Mouse (Mus musculus) liver, embryonic 18 days (tissue): Measurements from ENCODE around the gene Krtap7-1. TPM values are rescaled to one million over a fixed set of nuclear protein-coding genes. Genes with fewer than 3 reads are reported as not detected.

Experiments used
- polyA plus RNA-seq: library from polyadenylated mRNA; depleted of rRNA; stranded (reverse); fragments of >200 nt; gene quantifications from 2 replicates; pipeline ENCODE4 v1.2.3, GENCODE M21; 2012; rRNA removed

Gene Krtap7-1
- polyA plus RNA-seq = not detected in 2 replicates

DNA sequence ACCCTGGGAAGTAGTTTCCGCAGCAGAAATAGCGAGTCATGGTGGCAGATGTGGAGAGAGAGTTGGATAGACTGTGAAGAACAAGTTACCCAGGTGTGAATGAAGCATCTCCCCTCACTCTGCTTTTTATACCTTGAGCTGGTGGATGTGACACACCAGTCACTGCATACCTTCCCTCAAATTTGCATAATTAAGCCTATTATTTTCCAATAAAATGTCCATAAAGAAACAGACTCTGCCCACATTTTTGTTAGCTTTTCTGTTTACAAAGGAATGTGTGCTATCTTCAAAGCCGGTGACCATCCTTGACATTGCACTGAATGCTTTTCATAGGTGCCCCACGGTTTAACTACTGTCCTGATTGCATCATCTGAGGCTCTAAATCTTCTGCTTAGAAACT is at the start of gene Krtap7-1:
TSS of gene Krtap7-1 (minus strand) at position 101 of the 400 bp plus-strand sequence.

DNA sequence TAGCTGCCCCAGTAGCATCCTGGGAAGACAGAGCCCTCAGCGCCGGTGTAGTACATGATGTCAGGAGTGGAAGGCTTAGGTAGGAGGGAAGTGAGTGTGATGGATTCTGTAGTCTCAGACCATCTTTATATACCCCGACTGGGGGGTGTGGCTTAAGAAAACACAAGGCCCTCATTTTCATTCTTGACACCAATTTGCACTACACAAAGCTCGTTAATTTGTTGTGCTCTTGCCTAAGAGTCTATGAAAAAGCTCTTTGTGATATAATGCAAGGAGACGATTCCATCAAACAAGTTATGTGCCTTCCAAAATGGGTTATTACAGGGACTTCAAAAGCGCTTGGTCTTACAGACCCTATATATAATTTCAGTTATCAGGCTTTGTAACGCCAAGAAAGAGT is 20.3 kb downstream of the Krtap7-1 start, which contains the start of gene Krtap8-1:
TSS of gene Krtap8-1 (minus strand) at position 101 of the 400 bp plus-strand sequence.

Other genes with a start within 250 kb of the Krtap7-1 start
- gene Krtap21-1, start 104.5 kb downstream of the Krtap7-1 start, polyA plus RNA-seq = not detected in 2 replicates
- not detected in 2 replicates for gene Krtap6-2, start 88.2 kb downstream of the Krtap7-1 start, polyA plus RNA-seq
- not detected in 2 replicates for gene Krtap8-1, start 20.4 kb downstream of the Krtap7-1 start, polyA plus RNA-seq
- gene Krtap11-1, start 62.9 kb upstream of the Krtap7-1 start, polyA plus RNA-seq = 0.04 TPM in 1 of 2 replicates, not detected in the other